ENCODE assay signal across 17 mouse cellular contexts in the genomic region with DNA sequence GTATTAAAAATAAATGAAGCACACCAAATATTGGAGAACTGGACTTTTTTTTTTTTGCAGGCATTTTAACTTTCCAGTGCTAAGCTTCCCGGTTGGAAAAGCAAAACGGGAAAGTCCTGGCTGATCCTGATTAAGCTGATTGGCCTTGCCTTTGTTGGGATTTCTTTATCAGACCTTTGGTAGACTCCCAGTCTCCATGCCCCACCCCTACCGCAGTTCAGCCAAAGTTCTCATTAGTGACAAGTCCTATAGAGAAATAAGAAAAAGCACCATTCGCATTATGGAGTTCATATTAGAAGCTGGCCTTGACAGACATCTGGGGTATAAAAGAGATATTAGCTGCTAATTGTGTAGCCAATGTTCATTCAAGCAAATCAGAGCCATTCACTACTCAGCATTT.
"Had no signal": no experiment of that assay in that cellular context is flagged by ENCODE, and none has a peak within 500 bp of the region (broad histone marks: within the 10 kb centered on the region; RNA-seq: fewer than 3 reads in every experiment).

No protein-coding gene starts in this region.

- H3K4me3 ChIP-seq: limb, embryonic 12.5 days; limb, embryonic 15.5 days had no signal

- H3K27ac ChIP-seq: limb, embryonic 12.5 days; limb, embryonic 15.5 days; liver, embryonic 14.5 days had no signal

- H3K9ac ChIP-seq: limb, embryonic 12.5 days; limb, embryonic 15.5 days; liver, embryonic 14.5 days; liver, postnatal 0 days had no signal

- H3K4me2 ChIP-seq: limb, embryonic 12.5 days; limb, embryonic 15.5 days; liver, embryonic 11.5 days; midbrain, embryonic 11.5 days had no signal

- H3K36me3 ChIP-seq: limb, embryonic 12.5 days; limb, embryonic 15.5 days had no signal

- H3K4me1 ChIP-seq: limb, embryonic 12.5 days; limb, embryonic 15.5 days had no signal

- H3K9me3 ChIP-seq: limb, embryonic 12.5 days; limb, embryonic 15.5 days had no signal

- H3K27me3 ChIP-seq: limb, embryonic 12.5 days; limb, embryonic 15.5 days had no signal

- DNase-seq: kidney, postnatal 14 days; kidney, postnatal 4 days; left cerebral cortex, postnatal 4 days; liver, postnatal 0 days; lung, postnatal 14 days; lung, postnatal 4 days; midbrain, embryonic 14.5 days; right cerebral cortex, postnatal 25 days; spleen, adult 18-20 months; thymus, adult 2 months; thymus, postnatal 14 days; thymus, postnatal 4 days had no signal

- ATAC-seq: liver, postnatal 0 days had no signal
